Mouse (Mus musculus): Measurements from ENCODE around the gene Timm8a1. TPM values are rescaled to one million over a fixed set of nuclear protein-coding genes. Genes with fewer than 3 reads are reported as not detected.

Gene Timm8a1
- total RNA-seq, 4 experiments from 2014 or later = 13.6 to 18.8 (median 15.8) TPM

DNA sequence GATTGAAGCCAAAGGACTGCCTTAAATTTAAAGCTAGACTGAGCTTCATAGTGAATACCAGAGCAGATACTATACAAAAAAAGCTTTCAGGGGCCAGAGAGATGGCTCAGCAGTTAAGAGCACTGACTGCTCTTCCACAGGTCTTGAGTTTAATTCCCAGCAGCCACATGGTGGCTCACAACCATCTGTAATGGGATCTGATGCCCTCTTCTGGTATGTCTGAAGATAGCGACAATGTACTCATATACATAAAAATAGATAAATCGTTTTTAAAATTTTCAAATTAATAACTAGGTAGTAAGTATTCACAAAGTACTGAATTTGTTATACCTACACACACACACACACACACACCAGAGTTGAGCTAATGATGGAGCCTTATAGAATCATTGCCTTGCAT is 8.3 kb downstream of the Timm8a1 start:
- no peak for DNase-seq (ENCODE audit: low spot score in 2 of 2)

DNA sequence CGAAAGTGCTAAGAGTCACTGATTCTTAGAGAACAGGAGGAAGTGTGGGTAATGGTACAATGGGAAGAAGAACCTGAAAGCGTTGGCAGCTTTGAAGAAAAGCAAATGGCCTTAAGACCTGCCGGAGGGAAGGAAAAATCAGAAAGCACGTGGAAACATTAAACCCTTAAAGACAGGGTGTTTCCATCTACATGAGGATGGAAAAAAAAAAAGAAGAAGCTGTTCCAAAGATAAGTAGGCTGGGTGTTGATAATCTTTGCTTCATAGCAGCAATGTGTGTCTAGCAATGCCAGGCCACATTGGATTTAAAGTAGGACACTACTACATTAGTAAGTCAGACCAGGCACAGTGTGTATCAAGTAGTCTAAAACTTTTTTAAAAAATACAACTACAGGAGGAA is 16.4 kb downstream of the Timm8a1 start:
- DNase-seq (ENCODE audit: low spot score in 2 of 2) = no peak

DNA sequence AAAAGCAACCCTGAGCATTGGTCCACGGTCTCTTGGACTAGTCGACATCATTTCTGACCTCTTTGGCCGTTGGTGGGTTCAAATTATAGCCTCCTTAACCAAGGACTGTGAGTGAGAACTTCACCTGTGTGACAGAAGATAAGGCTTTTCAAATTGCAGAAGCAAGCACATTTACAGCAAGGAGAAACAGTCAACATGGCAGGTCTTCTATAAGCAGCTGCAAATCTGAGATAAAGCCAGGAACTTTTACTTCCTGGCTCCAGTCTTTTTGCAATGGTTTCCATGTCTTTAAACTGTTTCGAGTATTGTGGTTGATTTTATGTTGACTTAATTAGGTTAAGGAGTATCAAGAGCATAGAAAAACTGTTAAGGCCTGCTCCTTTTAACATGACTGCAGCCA is 17.9 kb downstream of the Timm8a1 start:
- no peak for DNase-seq (ENCODE audit: low spot score in 2 of 2)

DNA sequence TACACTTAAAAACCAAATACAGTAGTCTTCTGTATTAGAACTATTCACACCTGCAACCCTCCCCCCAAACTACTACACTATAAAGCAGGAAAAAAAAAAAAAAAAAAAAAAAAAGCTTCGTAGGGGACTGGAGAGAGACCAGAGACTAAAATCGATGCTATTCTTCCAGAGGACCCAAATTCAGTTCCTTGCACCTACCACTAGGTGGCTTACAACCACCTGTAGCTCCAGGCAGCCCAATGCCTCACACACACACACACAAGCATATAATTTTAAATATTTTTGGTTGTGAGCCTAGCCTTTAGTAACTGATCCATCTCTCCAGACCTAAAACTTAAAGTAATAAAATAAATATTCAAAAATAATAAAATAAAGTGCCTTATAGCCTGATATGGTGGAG is 32.2 kb downstream of the Timm8a1 start:
- no peak for DNase-seq (ENCODE audit: low spot score in 2 of 2)

DNA sequence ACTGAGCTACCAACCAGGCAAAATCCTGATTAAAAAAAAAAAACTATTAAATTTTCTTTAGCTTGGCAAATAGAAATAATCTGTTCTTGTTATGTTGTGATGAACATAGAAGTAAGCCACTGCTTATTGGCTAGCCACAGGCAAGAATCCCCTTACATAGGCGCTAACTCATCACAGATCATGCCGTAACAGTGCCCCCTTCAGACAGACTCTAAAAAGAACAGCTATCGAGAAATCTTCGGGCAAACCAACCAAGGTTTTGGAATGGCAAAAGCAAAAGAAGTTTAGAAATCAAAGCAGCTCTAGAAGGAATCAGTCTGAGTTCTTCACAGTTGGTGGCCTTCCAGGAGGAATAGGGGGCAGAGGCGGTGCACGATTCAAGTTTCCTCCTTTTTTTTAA is 33.7 kb downstream of the Timm8a1 start:
- no peak for DNase-seq (ENCODE audit: low spot score in 2 of 2)

DNA sequence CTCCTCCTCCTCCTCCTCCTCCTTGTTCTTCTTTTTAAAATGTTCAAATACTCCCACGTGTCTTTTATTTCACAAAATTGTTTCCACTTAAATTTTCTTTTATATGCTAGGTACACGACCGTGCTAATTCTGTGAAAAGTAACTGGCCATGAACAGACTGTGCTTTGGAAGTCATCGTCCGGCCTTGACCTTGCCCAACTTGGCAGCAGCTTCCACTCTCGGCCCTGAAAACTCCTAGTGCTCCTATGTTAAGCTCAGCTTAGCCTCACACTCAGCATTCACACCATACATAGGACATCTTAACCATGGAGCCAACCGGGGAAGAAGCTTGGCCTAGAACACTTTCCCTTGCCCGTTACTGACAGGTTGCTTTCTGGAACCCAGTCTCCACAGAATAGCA is 41.0 kb downstream of the Timm8a1 start:
- DNase-seq (ENCODE audit: low spot score in 2 of 2) = no peak

Other genes with a start within 250 kb of the Timm8a1 start
- gene Tmem35a, start 246.6 kb downstream of the Timm8a1 start, total RNA-seq (2022) = 10 to 100 TPM; 50.5 to 64.1 (median 53.3) TPM
- under 1 TPM; 0.28 to 0.64 (median 0.35) TPM for gene Cenpi, start 233.8 kb downstream of the Timm8a1 start, total RNA-seq (2022)
- gene Drp2, start 137.3 kb downstream of the Timm8a1 start, total RNA-seq (2022) = 10 to 100 TPM; 30.2 to 48.0 (median 41.8) TPM
- under 1 TPM in 1 of 4 experiments, not detected in 3; 0.29 TPM for gene Taf7l, start 65.4 kb downstream of the Timm8a1 start, total RNA-seq (2022)
- 1 to 10 TPM in 3 of 4 experiments, under 1 TPM in 1; 0.71 to 4.0 (median 2.8) TPM for gene Btk, start 41.7 kb upstream of the Timm8a1 start, total RNA-seq (2022)
- 100 to 1,000 TPM in 3 of 4 experiments, 10 to 100 TPM in 1; 97.1 to 183 (median 148) TPM for gene Rpl36a, start 43.8 kb upstream of the Timm8a1 start, total RNA-seq (2022)
- 10 to 100 TPM in 2 of 4 experiments, 1 to 10 TPM in 2; 8.5 to 12.2 (median 10.2) TPM for gene Gla, start 59.3 kb upstream of the Timm8a1 start, total RNA-seq (2022)
- 100 to 1,000 TPM; 149 to 162 (median 155) TPM for gene Hnrnph2, start 59.3 kb upstream of the Timm8a1 start, total RNA-seq (2022)
- gene Armcx4, start 144.7 kb upstream of the Timm8a1 start, total RNA-seq (2022) = 10 to 100 TPM; 33.6 to 37.1 (median 35.0) TPM
- gene Armcx1, start 176.1 kb upstream of the Timm8a1 start, total RNA-seq (2022) = 10 to 100 TPM; 51.9 to 67.4 (median 63.3) TPM
- 10 to 100 TPM in 1 of 4 experiments, 1 to 10 TPM in 3; 8.6 to 10.0 (median 9.0) TPM for gene Armcx6, start 209.6 kb upstream of the Timm8a1 start, total RNA-seq (2022)
- gene Armcx3, start 214.7 kb upstream of the Timm8a1 start, total RNA-seq (2022) = 10 to 100 TPM; 69.7 to 84.0 (median 78.9) TPM

Data from layer of hippocampus, adult 8-10 months (tissue).